In genomic region chr16:15294911-15295659, GRCm38 (mm10) we compare ENCODE assay signal across 9 mouse cellular contexts. TPM values are rescaled to one million over a fixed set of nuclear protein-coding genes. Genes with fewer than 3 reads are reported as not detected.
DNase-seq lines count a peak whose midpoint lies in the region; ATAC-seq and TF ChIP-seq lines count a peak whose summit lies in the region.
"Had no signal": no experiment of that assay in that cellular context is flagged by ENCODE, and none has a peak within 500 bp of the region (broad histone marks: within the 10 kb centered on the region; RNA-seq: fewer than 3 reads in every experiment).

No protein-coding gene starts in this region.

- no peak overlapping the region for H3K4me2 ChIP-seq in forebrain, embryonic 16.5 days (ENCODE audit: low read length)

- no peak overlapping the region for H3K9ac ChIP-seq in forebrain, embryonic 16.5 days (replicated peaks; ENCODE audit: low read depth, low read length)

- ATAC-seq in forebrain, embryonic 16.5 days = no peak
- ATAC-seq in CD4-positive, CD25-positive, alpha-beta regulatory T cell, adult 4 months = no peak

- 0 out of 2 replicates have a peak, but pooled peaks have one; percentile 20 for TF ChIP-seq CTCF in kidney, adult 2 months (conservative IDR thresholded peaks at IDR 0.05; ENCODE audit: insufficient read depth, insufficient read length, low read depth, low read length)

- 68% methylated on average over 8 of the region's 8 CpGs for WGBS in forebrain, embryonic 10.5 days
- WGBS in forebrain, embryonic 16.5 days = 74% methylated on average over 8 of the region's 8 CpGs
- 49% methylated on average over 8 of the region's 8 CpGs for WGBS in kidney, adult 2 months

- H3K4me1 ChIP-seq in forebrain, embryonic 10.5 days = peaks cover 5% of the 10 kb centered on the region; the same call in 1 of the 2 replicates
- H3K4me1 ChIP-seq in forebrain, embryonic 16.5 days (replicated peaks; ENCODE audit: control insufficient read depth, insufficient read depth, low read length) = no peaks in the 10 kb centered on the region
- H3K4me1 ChIP-seq in kidney, adult 2 months (ENCODE audit: control insufficient read depth, insufficient read depth, low read length) = no peaks in the 10 kb centered on the region

- H3K36me3 ChIP-seq in forebrain, embryonic 10.5 days (replicated peaks) = no peaks in the 10 kb centered on the region
- H3K36me3 ChIP-seq in forebrain, embryonic 16.5 days (ENCODE audit: control insufficient read depth, insufficient read depth) = no peaks in the 10 kb centered on the region
- no peaks in the 10 kb centered on the region for H3K36me3 ChIP-seq in kidney, adult 2 months (ENCODE audit: control insufficient read depth, insufficient read depth, low read length)

- H3K27me3 ChIP-seq in forebrain, embryonic 10.5 days (ENCODE audit: poor library complexity, severe bottlenecking) = no peaks in the 10 kb centered on the region
- no peaks in the 10 kb centered on the region for H3K27me3 ChIP-seq in forebrain, embryonic 16.5 days (replicated peaks; ENCODE audit: control insufficient read depth, insufficient read depth, low read length)
- H3K27me3 ChIP-seq in kidney, adult 2 months (replicated peaks; ENCODE audit: control insufficient read depth, insufficient read depth, low read length) = no peaks in the 10 kb centered on the region

- H3K9me3 ChIP-seq in forebrain, embryonic 10.5 days = no peaks in the 10 kb centered on the region
- H3K9me3 ChIP-seq in forebrain, embryonic 16.5 days (ENCODE audit: control insufficient read depth, low read length) = no peaks in the 10 kb centered on the region

- H3K27ac ChIP-seq in forebrain, embryonic 10.5 days = no peak overlapping the region
- no peak overlapping the region for H3K27ac ChIP-seq in forebrain, embryonic 16.5 days (ENCODE audit: low read length)
- no peak overlapping the region for H3K27ac ChIP-seq in kidney, adult 2 months (ENCODE audit: insufficient read depth, low read depth, low read length)

- no peak overlapping the region for H3K4me3 ChIP-seq in forebrain, embryonic 10.5 days
- H3K4me3 ChIP-seq in forebrain, embryonic 16.5 days (replicated peaks; ENCODE audit: low read length) = no peak overlapping the region
- H3K4me3 ChIP-seq in kidney, adult 2 months (ENCODE audit: insufficient read depth, low read depth, low read length) = no peak overlapping the region
- H3K4me3 ChIP-seq: erythroblast, embryonic 14.5 days had no signal

- peak; percentile 26 for DNase-seq in forebrain, embryonic 10.5 days (ENCODE audit: extremely low spot score, low spot score)
- DNase-seq in 3134 (ENCODE audit: extremely low read depth, insufficient read length, low spot score) = peak; percentile 52
- peak; percentile 76 for DNase-seq in embryo, embryonic 11 days
- peak; percentile 38 for DNase-seq in kidney, adult 2 months
- peak; percentile 43 for DNase-seq in mesoderm, embryonic 11.5 days (ENCODE audit: low read depth, low spot score)
- no peak for DNase-seq in spleen, adult 18-20 months

- TF ChIP-seq POLR2A in kidney, adult 2 months (IDR thresholded peaks at IDR 0.05; ENCODE audit: low read depth, low read length) = no peak

RNA-seq across cellular contexts. Expression of gene Gm21897, which starts 22.2 kb away (rescaled TPM):
- polyA plus RNA-seq in forebrain, embryonic 10.5 days (2016; fragmentation: Nextera tagmentation; extraction: Ambion mirVana) = not detected in 2 replicates
- polyA plus RNA-seq in forebrain, embryonic 16.5 days (2015; fragmentation: Nextera tagmentation; extraction: Ambion mirVana) = not detected in 2 replicates
- not detected in 2 replicates for polyA plus RNA-seq in kidney, adult 2 months (2012; rRNA removed)
- polyA plus RNA-seq in CD4-positive, CD25-positive, alpha-beta regulatory T cell, adult 4 months (2017; shearing (Covaris generic)) = not detected
- polyA plus RNA-seq: erythroblast, embryonic 14.5 days had no signal

Comparison
In these comparisons a context has a peak if more than half of its experiments do, and no peak if none do; other contexts are left out.
1. DNase-seq: peak in forebrain, embryonic 10.5 days (single experiment), 3134 (single experiment), embryo, embryonic 11 days (single experiment), kidney, adult 2 months (single experiment) and mesoderm, embryonic 11.5 days (single experiment); none in spleen, adult 18-20 months (0 of 2).